Mouse (Mus musculus) limb, embryonic 14.5 days (tissue): ENCODE results near the gene Grk5. TPM values are rescaled to one million over a fixed set of nuclear protein-coding genes. Genes with fewer than 3 reads are reported as not detected.

ENCODE experiments used
- ATAC-seq: fragments of 200-750 bp; cut with Nextera tagmentation; 2 replicates; pipeline ENCODE4 v1.8.0; 2017; ENCODE audit warnings: low read depth, moderate number of reproducible peaks, moderate TSS enrichment; ENCODE audit not compliant: low FRiP score
- DNase-seq: peaks from one replicate; pipeline ENCODE4 v3.0.0-alpha.2; 2015; ENCODE audit warnings: low spot score
- H3K27ac ChIP-seq: fragments of 300-500 bp; sonication (generic); replicated peaks from 2 replicates; pipeline ENCODE4 v1.5.1; 2014; ENCODE audit warnings: low read depth, mild to moderate bottlenecking, low read length, moderate library complexity, mixed read lengths
- H3K27me3 ChIP-seq: fragments of 300-500 bp; sonication (generic); 2 replicates; pipeline ENCODE4 v1.6.1; 2014; ENCODE audit warnings: low read length, mixed read lengths; ENCODE audit not compliant: control insufficient read depth, insufficient read depth
- H3K36me3 ChIP-seq: fragments of 300-500 bp; sonication (generic); 2 replicates; pipeline ENCODE4 v1.6.1; 2014; ENCODE audit warnings: mild to moderate bottlenecking, low read length, moderate library complexity, mixed read lengths; ENCODE audit not compliant: control insufficient read depth, insufficient read depth
- H3K4me1 ChIP-seq: fragments of 300-500 bp; sonication (generic); 2 replicates; pipeline ENCODE4 v1.6.1; 2014; ENCODE audit warnings: antibody characterized with exemption, low read length, mixed read lengths; ENCODE audit not compliant: control insufficient read depth, insufficient read depth
- H3K4me2 ChIP-seq: fragments of 300-500 bp; sonication (generic); replicated peaks from 2 replicates; pipeline ENCODE4 v1.6.1; 2014; ENCODE audit warnings: low read depth, mild to moderate bottlenecking, low read length, moderate library complexity; ENCODE audit not compliant: severe bottlenecking
- H3K4me3 ChIP-seq: fragments of 300-500 bp; sonication (generic); replicated peaks from 2 replicates; pipeline ENCODE4 v1.5.1; 2014; ENCODE audit warnings: low read length
- H3K9ac ChIP-seq: fragments of 300-500 bp; sonication (generic); 2 replicates; pipeline ENCODE4 v1.6.1; 2014; ENCODE audit warnings: mild to moderate bottlenecking, low read depth, low read length, moderate library complexity; ENCODE audit not compliant: severe bottlenecking
- H3K9me3 ChIP-seq: fragments of 300-500 bp; sonication (generic); 2 replicates; pipeline ENCODE4 v1.6.1; 2016; ENCODE audit warnings: low read length; ENCODE audit not compliant: control insufficient read depth
- POLR2A ChIP-seq: fragments of 200-500 bp; IDR thresholded peaks from 2 replicates; pipeline ENCODE4 v1.8.0; 2012; ENCODE audit warnings: inconsistent platforms, mild to moderate bottlenecking, moderate library complexity, borderline replicate concordance; ENCODE audit not compliant: insufficient read depth, insufficient read length; ENCODE audit errors: extremely low read depth
- WGBS: fragments of 180-500 bp; shearing (Covaris S2); extraction: QIAGEN DNeasy Blood & Tissue Kit; methylation state at CpG from one replicate; pipeline ENCODE4 v1.1.7; 2014; 5-methylcytosine and 5-hydroxymethylcytosine counted together
- polyA plus RNA-seq, 2 experiments: library from polyadenylated mRNA; depleted of rRNA in 1 of 2; stranded (reverse) in 1 of 2; unstranded in 1 of 2; fragments of >200 nt; fragmentation: Nextera tagmentation in 1 of 2; extraction: Ambion mirVana in 1 of 2; gene quantifications; 2 replicates each; pipeline versions ENCODE4 v1.2.1 to v1.2.3; 2012 to 2014

The Grk5 gene
- polyA plus RNA-seq, 2 experiments, result 3.2 to 3.8 TPM

GRCm38 (mm10) chr19:60962358-60963061 lies 73.0 kb downstream of the Grk5 start:
- Histone ChIP-seq H3K9me3 (no peaks in the 10 kb centered on the region), H3K4me2 (no peak overlapping the region), H3K9ac (no peak overlapping the region), H3K27me3 (no peaks in the 10 kb centered on the region), H3K36me3 (no peaks in the 10 kb centered on the region), H3K4me1 (no peaks in the 10 kb centered on the region), H3K4me3 (no peak overlapping the region), H3K27ac (no peak overlapping the region)
- DNase-seq, result no peak
- no peak for TF ChIP-seq POLR2A
- WGBS, result 83% methylated on average over 7 of the region's 7 CpGs
- ATAC-seq, result no peak

DNA sequence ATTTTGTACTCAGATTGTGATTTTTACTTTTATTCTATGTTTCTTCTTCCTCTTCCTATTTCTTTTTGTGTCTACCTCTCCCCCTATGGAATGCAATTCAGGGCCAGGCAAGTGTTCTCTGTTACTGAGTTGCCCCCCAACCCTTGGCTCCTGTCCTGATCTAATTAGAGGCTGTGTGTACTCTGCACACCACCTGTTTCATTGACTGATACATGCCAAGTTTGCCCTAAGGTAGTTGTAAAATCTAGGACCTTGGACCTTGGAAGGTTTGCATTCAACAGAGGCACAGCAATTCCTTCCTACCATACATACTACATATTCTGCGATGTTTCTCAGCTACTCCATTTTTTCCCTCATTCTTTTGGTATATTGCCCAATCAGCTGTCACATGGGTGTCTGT lies 78.4 kb downstream of the Grk5 start:
- no peak overlapping the region for H3K27ac ChIP-seq
- no peak overlapping the region for H3K9ac ChIP-seq
- no peaks in the 10 kb centered on the region for H3K9me3 ChIP-seq
- H3K4me1 ChIP-seq, result no peaks in the 10 kb centered on the region
- no peaks in the 10 kb centered on the region for H3K36me3 ChIP-seq
- H3K4me3 ChIP-seq, result no peak overlapping the region
- 79% methylated on average over 1 of the region's 1 CpGs for WGBS
- DNase-seq (no peak), ATAC-seq (no peak)
- H3K4me2 ChIP-seq, result no peak overlapping the region
- no peak for TF ChIP-seq POLR2A
- H3K27me3 ChIP-seq, result no peaks in the 10 kb centered on the region

GRCm38 (mm10) chr19:60970406-60970805 lies 80.9 kb downstream of the Grk5 start:
- H3K9me3 ChIP-seq, result no peaks in the 10 kb centered on the region
- no peak for DNase-seq
- no peak for ATAC-seq
- 82% methylated on average over 3 of the region's 3 CpGs for WGBS
- no peak for TF ChIP-seq POLR2A
- no peak overlapping the region for H3K27ac ChIP-seq
- no peaks in the 10 kb centered on the region for H3K4me1 ChIP-seq
- no peak overlapping the region for H3K9ac ChIP-seq
- H3K27me3 ChIP-seq, result no peaks in the 10 kb centered on the region
- no peak overlapping the region for H3K4me2 ChIP-seq
- H3K4me3 ChIP-seq, result no peak overlapping the region
- no peaks in the 10 kb centered on the region for H3K36me3 ChIP-seq

DNA sequence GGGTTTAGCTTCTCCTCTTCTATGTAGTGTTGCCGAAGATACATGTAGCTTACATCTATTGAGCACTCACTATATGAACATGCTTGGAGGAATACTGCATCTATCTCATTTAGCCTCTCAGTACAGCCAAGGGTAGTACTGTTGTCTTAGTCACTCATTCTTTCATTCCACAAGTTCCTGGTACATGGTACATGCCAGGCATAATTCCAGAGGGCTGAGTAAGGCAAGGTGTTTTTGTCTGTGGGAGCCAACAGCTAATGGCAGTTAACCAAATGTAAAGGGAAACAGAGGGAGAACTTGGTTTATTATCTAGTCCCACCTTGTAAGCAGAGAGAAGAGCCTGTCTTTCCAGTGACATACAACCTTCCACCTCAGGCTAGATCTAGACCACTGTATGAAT lies 82.0 kb downstream of the Grk5 start:
- WGBS, result 85% methylated on average over 1 of the region's 1 CpGs
- no peak overlapping the region for H3K4me3 ChIP-seq
- H3K27ac ChIP-seq, result no peak overlapping the region
- TF ChIP-seq POLR2A, result no peak
- no peak overlapping the region for H3K9ac ChIP-seq
- no peaks in the 10 kb centered on the region for H3K4me1 ChIP-seq
- H3K4me2 ChIP-seq, result no peak overlapping the region
- no peaks in the 10 kb centered on the region for H3K36me3 ChIP-seq
- H3K9me3 ChIP-seq, result no peaks in the 10 kb centered on the region
- no peak for ATAC-seq
- H3K27me3 ChIP-seq, result no peaks in the 10 kb centered on the region
- no peak for DNase-seq

DNA sequence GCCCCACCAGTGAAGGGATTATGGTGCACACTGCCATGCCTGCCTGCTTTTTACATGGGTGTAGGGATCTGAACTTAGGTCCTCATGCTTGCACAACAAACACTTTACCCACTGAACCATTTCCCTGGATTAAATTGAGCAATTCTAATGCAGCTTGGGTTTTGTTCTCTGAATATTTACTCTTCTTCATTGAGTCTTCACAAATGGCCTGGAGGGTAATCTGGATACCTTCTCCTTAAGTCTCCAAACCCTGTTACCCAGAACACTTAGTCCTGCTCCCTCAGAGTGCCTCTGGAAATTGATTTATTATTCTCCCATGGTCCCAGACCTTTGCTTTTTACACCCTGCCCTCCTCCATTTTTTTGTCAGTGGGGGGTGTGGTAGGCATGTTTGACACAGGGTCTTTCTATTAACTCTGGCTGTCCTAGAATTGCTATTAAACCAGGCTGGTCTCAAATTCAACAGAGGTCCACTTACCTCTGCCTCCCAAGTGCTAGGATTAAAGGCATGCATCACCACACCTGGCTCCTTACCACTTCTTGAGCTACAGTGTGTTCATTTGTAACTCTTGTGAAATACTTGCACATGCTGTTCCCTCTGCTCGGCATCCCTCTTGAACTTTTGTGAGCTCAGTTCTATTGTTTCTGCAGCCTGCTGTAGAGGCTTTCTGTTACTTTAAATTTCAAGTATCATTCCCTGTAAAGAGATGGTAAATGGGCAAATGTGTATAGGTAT lies 82.9 kb downstream of the Grk5 start:
- Histone ChIP-seq H3K4me2 (no peak overlapping the region), H3K4me3 (no peak overlapping the region), H3K9ac (no peak overlapping the region), H3K36me3 (no peaks in the 10 kb centered on the region), H3K9me3 (no peaks in the 10 kb centered on the region), H3K27ac (no peak overlapping the region), H3K27me3 (no peaks in the 10 kb centered on the region), H3K4me1 (no peaks in the 10 kb centered on the region)
- DNase-seq (no peak), ATAC-seq (no peak)
- no peak for TF ChIP-seq POLR2A
- WGBS, result 76% methylated on average over 1 of the region's 1 CpGs
